Mouse (Mus musculus): ENCODE measurements around the gene Rab3c. TPM values are rescaled to one million over a fixed set of nuclear protein-coding genes. Genes with fewer than 3 reads are reported as not detected.

Rab3c gene
- polyA plus RNA-seq, 1 experiment from 2014 or later, result 44.1 TPM

- H3K9me3 ChIP-seq, result no peaks in the 10 kb centered on the region
- H3K9ac ChIP-seq, result no peak overlapping the region
- WGBS, result 84% methylated on average over 2 of the region's 2 CpGs
- H3K4me2 ChIP-seq, result no peak overlapping the region
- H3K36me3 ChIP-seq (replicated peaks), result no peaks in the 10 kb centered on the region
- no peaks in the 10 kb centered on the region for H3K27me3 ChIP-seq
- H3K27ac ChIP-seq, result no peak overlapping the region
- no peak for ATAC-seq (ENCODE audit: low FRiP score)
- no peak overlapping the region for H3K4me3 ChIP-seq (replicated peaks)
- no peaks in the 10 kb centered on the region; the same call in 1 of the 2 replicates for H3K4me1 ChIP-seq
Observed at GRCm38 (mm10) chr13:110248481-110248880, 32.3 kb downstream of the Rab3c start.

- no peak overlapping the region for H3K4me3 ChIP-seq (replicated peaks)
- WGBS, result 62% methylated on average over 3 of the region's 3 CpGs
- H3K4me2 ChIP-seq, result no peak overlapping the region
- H3K9me3 ChIP-seq, result no peaks in the 10 kb centered on the region
- H3K9ac ChIP-seq, result no peak overlapping the region
- no peak overlapping the region for H3K27ac ChIP-seq
- no peaks in the 10 kb centered on the region for H3K36me3 ChIP-seq (replicated peaks)
- no peak for ATAC-seq (ENCODE audit: low FRiP score)
- H3K4me1 ChIP-seq, result peaks cover 26% of the 10 kb centered on the region
- no peaks in the 10 kb centered on the region for H3K27me3 ChIP-seq
Observed at GRCm38 (mm10) chr13:110238970-110239369, 41.8 kb downstream of the Rab3c start.

- ATAC-seq (ENCODE audit: low FRiP score), result no peak
Observed at GRCm38 (mm10) chr13:110237209-110237935, 43.4 kb downstream of the Rab3c start.

GRCm38 (mm10) chr13:110233364-110233763 is 47.4 kb downstream of the Rab3c start:
- 0 out of 2 replicates have a peak, but pooled peaks have one; percentile 33 for ATAC-seq (ENCODE audit: low FRiP score)
- WGBS, result 77% methylated on average over 5 of the region's 5 CpGs
- H3K9me3 ChIP-seq, result no peaks in the 10 kb centered on the region
- no peaks in the 10 kb centered on the region for H3K36me3 ChIP-seq (replicated peaks)
- no peak overlapping the region for H3K27ac ChIP-seq
- no peak overlapping the region for H3K4me2 ChIP-seq
- H3K9ac ChIP-seq, result no peak overlapping the region
- H3K4me3 ChIP-seq (replicated peaks), result no peak overlapping the region
- H3K27me3 ChIP-seq, result no peaks in the 10 kb centered on the region
- H3K4me1 ChIP-seq, result peaks cover 19% of the 10 kb centered on the region

More at GRCm38 (mm10) chr13:110237209-110237935, 43.4 kb downstream of the Rab3c start:
- Histone ChIP-seq H3K9ac (no peak overlapping the region), H3K4me3 (replicated peaks) (no peak overlapping the region), H3K4me1 (peaks cover 26% of the 10 kb centered on the region), H3K27ac (peak overlapping the region; percentile 31; the same call in 1 of the 2 replicates), H3K4me2 (no peak overlapping the region), H3K9me3 (no peaks in the 10 kb centered on the region), H3K36me3 (replicated peaks) (no peaks in the 10 kb centered on the region), H3K27me3 (no peaks in the 10 kb centered on the region)
- WGBS, result 44% methylated on average over 10 of the region's 10 CpGs

- Histone ChIP-seq H3K27ac (no peak overlapping the region), H3K4me2 (no peak overlapping the region), H3K27me3 (no peaks in the 10 kb centered on the region), H3K9me3 (no peaks in the 10 kb centered on the region), H3K36me3 (replicated peaks) (no peaks in the 10 kb centered on the region), H3K4me3 (replicated peaks) (no peak overlapping the region), H3K4me1 (peaks cover 5% of the 10 kb centered on the region; the same call in 1 of the 2 replicates), H3K9ac (no peak overlapping the region)
- no peak for ATAC-seq (ENCODE audit: low FRiP score)
- 87% methylated on average over 5 of the region's 5 CpGs for WGBS
Observed at GRCm38 (mm10) chr13:110231086-110231688, 49.6 kb downstream of the Rab3c start.

- Histone ChIP-seq H3K4me2 (no peak overlapping the region), H3K4me3 (replicated peaks) (no peak overlapping the region), H3K9me3 (no peaks in the 10 kb centered on the region), H3K27me3 (no peaks in the 10 kb centered on the region), H3K27ac (no peak overlapping the region), H3K36me3 (replicated peaks) (no peaks in the 10 kb centered on the region), H3K9ac (no peak overlapping the region), H3K4me1 (peaks cover 10% of the 10 kb centered on the region; the same call in 1 of the 2 replicates)
- no peak for ATAC-seq (ENCODE audit: low FRiP score)
- 88% methylated on average over 4 of the region's 4 CpGs for whole genome bisulfite sequencing
Observed at GRCm38 (mm10) chr13:110230046-110230445, 50.8 kb downstream of the Rab3c start.

GRCm38 (mm10) chr13:110219195-110219594 is 61.6 kb downstream of the Rab3c start:
- H3K36me3 ChIP-seq (replicated peaks), result no peaks in the 10 kb centered on the region
- WGBS, result 55% methylated on average over 7 of the region's 7 CpGs
- no peak overlapping the region for H3K4me2 ChIP-seq
- no peaks in the 10 kb centered on the region for H3K4me1 ChIP-seq
- H3K9me3 ChIP-seq, result no peaks in the 10 kb centered on the region
- no peaks in the 10 kb centered on the region for H3K27me3 ChIP-seq
- ATAC-seq (ENCODE audit: low FRiP score), result no peak
- no peak overlapping the region for H3K9ac ChIP-seq
- H3K27ac ChIP-seq, result no peak overlapping the region
- H3K4me3 ChIP-seq (replicated peaks), result no peak overlapping the region

GRCm38 (mm10) chr13:110218497-110218896 is 62.3 kb downstream of the Rab3c start:
- no peak overlapping the region for H3K27ac ChIP-seq
- H3K4me2 ChIP-seq, result no peak overlapping the region
- no peak overlapping the region for H3K9ac ChIP-seq
- no peak overlapping the region for H3K4me3 ChIP-seq (replicated peaks)
- no peaks in the 10 kb centered on the region for H3K36me3 ChIP-seq (replicated peaks)
- no peaks in the 10 kb centered on the region for H3K4me1 ChIP-seq
- H3K9me3 ChIP-seq, result no peaks in the 10 kb centered on the region
- 86% methylated on average over 4 of the region's 4 CpGs for WGBS
- no peaks in the 10 kb centered on the region for H3K27me3 ChIP-seq
- no peak for ATAC-seq (ENCODE audit: low FRiP score)

- 92% methylated on average over 8 of the region's 8 CpGs for WGBS
- no peak overlapping the region for H3K4me3 ChIP-seq (replicated peaks)
- no peak for ATAC-seq (ENCODE audit: low FRiP score)
Observed at GRCm38 (mm10) chr13:110211526-110212075, 69.2 kb downstream of the Rab3c start.

GRCm38 (mm10) chr13:110198906-110199305 is 81.9 kb downstream of the Rab3c start:
- Histone ChIP-seq H3K27ac (no peak overlapping the region), H3K4me2 (no peak overlapping the region), H3K4me3 (replicated peaks) (no peak overlapping the region), H3K27me3 (no peaks in the 10 kb centered on the region), H3K9ac (no peak overlapping the region), H3K36me3 (replicated peaks) (no peaks in the 10 kb centered on the region), H3K4me1 (no peaks in the 10 kb centered on the region), H3K9me3 (no peaks in the 10 kb centered on the region)
- WGBS, result 91% methylated on average over 5 of the region's 5 CpGs
- no peak for ATAC-seq (ENCODE audit: low FRiP score)

More at GRCm38 (mm10) chr13:110211526-110212075, 69.2 kb downstream of the Rab3c start:
- Histone ChIP-seq H3K4me2 (no peak overlapping the region), H3K4me1 (no peaks in the 10 kb centered on the region), H3K36me3 (replicated peaks) (no peaks in the 10 kb centered on the region), H3K9ac (no peak overlapping the region), H3K9me3 (no peaks in the 10 kb centered on the region), H3K27me3 (no peaks in the 10 kb centered on the region), H3K27ac (no peak overlapping the region)

GRCm38 (mm10) chr13:110190039-110190438 is 90.8 kb downstream of the Rab3c start:
- H3K9ac ChIP-seq, result no peak overlapping the region
- no peaks in the 10 kb centered on the region for H3K36me3 ChIP-seq (replicated peaks)
- H3K27ac ChIP-seq, result no peak overlapping the region
- H3K4me1 ChIP-seq, result no peaks in the 10 kb centered on the region
- no peak overlapping the region for H3K4me2 ChIP-seq
- no peaks in the 10 kb centered on the region for H3K27me3 ChIP-seq
- H3K9me3 ChIP-seq, result no peaks in the 10 kb centered on the region
- no peak overlapping the region for H3K4me3 ChIP-seq (replicated peaks)
- WGBS, result 55% methylated on average over 1 of the region's 1 CpGs
- no peak for ATAC-seq (ENCODE audit: low FRiP score)

GRCm38 (mm10) chr13:110184963-110185685 is 95.7 kb downstream of the Rab3c start:
- Histone ChIP-seq H3K36me3 (replicated peaks) (no peaks in the 10 kb centered on the region), H3K9ac (no peak overlapping the region), H3K27me3 (no peaks in the 10 kb centered on the region), H3K4me1 (peaks cover 6% of the 10 kb centered on the region), H3K9me3 (no peaks in the 10 kb centered on the region), H3K4me2 (no peak overlapping the region), H3K4me3 (replicated peaks) (no peak overlapping the region), H3K27ac (no peak overlapping the region)
- WGBS, result 83% methylated on average over 4 of the region's 4 CpGs
- ATAC-seq (ENCODE audit: low FRiP score), result no peak; the same call in 1 of the 2 replicates
